Mouse (Mus musculus) gastrocnemius, postnatal 25 days (tissue): Measurements from ENCODE around the gene Dusp15. TPM values are rescaled to one million over a fixed set of nuclear protein-coding genes. Genes with fewer than 3 reads are reported as not detected.
A peak's percentile ranks its signal among the peaks of the same experiment; 100 is the strongest.

Experiments
- DNase-seq: peaks from one replicate; pipeline ENCODE4 v3.0.0; 2022
- total RNA-seq, 2 experiments: library from RNA; stranded (reverse); gene quantifications; 1 replicate in 1 of 2; 2 replicates in 1 of 2; pipeline ENCODE4 v1.2.3; 2021

Dusp15 gene
- total RNA-seq, 2 experiments from 2014 or later: 1.1 to 1.5 TPM

DNA sequence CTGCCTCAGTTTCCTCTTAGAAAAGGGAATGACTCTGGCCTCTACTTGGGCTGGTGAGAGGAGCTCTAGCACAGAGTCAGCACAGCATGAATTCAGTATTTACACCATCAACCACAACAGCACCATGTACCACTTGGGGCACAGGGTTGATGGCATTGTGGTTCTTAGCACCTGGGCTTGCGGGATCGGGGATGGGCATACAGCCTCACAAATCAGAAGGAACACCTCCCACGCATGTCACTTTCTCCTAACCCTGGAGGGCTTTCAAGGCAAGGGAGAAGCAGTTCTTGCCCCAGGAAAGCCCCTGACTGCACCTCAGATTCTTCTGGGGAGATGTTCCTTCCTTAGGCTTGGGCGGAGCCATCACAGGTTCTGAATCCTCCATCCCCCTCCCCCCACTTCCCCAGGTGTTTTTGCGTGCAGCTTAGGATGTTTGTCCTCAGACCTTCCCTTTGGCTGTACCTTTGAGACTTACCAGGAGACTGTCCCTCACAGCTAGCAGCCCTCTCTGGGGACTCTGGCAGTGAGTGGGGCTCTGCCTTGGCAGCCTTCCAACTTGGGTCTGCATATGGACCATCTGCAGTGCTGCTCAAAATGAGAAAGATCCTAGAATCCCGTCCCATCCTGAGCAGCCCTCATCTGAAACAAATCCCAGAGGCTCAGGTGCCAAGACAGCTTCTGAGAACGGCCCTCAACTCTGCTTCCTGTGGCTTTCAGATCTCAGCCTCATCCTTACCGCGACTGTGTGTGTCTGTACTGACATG is 45.0 kb downstream of the Dusp15 start:
- no peak for DNase-seq

DNA sequence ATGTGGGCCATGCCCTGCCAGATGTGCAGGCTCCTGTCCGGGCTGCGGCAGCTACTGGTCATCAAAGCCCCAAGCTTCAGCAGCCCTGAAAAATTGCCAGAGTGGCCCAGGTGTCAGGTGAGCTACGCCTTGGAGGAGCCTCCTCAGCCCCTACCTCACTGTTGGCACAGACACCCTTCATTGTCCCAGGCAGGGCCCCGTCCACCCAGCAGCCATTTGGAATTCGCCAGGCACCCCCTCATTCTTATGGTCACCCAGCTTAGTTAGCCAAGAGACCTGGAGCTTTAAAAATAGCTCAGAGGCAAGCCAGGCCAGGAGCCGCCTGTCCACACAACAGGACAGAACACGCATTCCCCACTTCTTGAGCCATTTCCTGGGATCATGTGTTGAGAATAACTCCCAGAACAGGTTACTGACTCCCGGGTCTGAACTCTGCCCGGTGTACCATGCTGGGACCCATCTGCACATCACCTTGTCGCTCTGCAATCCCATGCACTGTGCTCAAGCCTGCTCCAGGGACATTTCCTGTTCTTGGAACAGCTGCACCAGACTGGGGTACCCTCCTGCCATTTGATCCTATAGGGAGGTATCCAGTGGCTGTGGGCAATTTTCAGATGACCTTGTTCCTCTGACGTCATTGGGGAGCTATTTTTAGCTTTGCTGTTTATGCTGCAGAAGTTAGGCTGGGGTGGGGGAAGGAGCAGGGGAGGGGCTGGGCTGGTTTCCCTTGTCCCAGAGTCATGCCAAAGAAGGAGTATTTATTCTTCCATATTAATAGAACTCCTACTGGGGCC is 46.3 kb downstream of the Dusp15 start:
- DNase-seq: peak; percentile 77

DNA sequence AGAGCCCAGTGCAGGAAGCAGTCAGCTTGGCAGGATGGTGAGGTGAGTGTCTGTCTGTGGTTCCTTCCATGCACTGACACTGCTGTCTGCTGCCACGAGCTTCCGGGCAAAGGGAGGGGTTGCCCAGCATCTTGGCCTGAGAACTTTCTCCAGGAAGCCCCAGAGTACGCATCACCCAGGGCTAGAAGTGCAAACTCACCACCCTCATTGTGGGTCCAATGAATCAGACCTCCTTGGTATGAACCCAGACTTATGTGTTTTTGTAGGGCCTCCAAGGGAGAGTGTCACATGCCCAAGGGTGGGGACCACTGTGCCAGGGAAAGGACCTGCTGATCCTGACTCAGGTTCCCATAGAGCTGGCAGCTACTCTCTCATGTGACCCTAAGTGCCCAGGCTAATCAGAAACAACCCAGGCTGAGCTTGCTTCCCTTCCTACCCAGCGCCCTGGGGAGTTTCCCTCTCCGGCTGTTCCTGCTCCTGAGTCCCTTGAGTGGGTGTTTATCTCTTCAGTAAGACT is 47.3 kb downstream of the Dusp15 start:
- DNase-seq: peak; percentile 78

DNA sequence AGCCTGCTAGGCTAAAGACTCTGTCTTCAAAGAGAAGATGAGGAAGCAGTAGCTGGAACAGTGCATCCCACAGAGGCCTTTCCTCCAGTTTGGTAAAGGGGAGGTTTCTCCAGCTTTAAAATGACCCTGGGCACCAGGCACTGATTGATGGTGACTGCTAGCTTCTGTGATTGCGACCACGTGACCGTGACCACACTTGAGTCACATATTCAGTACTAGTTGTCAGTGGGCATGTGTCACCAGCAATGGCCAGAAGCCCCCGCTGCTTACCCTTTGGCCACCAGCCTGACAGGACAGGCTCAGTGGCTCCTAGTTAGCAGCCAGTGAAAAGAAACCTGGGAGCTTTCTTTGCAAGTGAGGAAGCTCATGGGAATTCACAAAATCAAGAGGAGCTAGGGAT is 47.9 kb downstream of the Dusp15 start:
- DNase-seq: no peak

DNA sequence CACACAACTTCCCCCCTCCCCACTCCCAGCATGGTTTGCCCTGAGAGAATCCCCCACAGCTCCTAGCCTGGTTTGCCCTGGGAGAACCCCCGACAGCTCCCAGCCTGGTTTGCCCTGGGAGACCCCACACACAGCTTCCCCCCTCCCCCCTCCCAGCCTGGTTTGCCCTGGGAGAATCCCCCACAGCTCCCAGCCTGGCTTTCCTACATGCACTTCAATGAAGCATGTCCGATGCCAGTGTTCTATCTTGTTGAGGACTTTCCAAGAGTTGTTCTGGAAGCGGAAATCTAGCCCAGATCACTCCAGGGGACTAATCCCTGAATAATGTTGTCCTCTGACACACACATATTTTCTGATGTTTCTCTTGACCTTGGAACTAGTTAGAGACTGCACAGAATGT is 48.8 kb downstream of the Dusp15 start:
- DNase-seq: no peak

DNA sequence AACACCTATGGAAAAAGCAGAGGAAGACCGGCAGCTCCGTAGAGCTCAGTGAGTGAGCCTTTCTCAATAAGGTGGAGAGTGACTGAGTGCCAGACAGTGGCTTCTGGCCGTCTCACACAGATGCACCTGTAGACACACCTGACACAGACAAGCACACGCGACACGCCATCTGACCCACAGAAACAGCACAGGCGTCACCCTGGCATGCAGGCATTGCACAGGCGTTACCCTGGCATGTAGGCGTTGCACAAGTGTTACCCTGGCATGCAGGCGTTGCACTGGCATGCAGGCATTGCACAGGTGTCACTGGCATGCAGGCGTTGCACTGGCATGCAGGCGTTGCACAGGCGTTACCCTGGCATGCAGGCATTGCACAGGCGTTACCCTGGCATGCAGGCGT is 50.2 kb downstream of the Dusp15 start:
- no peak for DNase-seq

DNA sequence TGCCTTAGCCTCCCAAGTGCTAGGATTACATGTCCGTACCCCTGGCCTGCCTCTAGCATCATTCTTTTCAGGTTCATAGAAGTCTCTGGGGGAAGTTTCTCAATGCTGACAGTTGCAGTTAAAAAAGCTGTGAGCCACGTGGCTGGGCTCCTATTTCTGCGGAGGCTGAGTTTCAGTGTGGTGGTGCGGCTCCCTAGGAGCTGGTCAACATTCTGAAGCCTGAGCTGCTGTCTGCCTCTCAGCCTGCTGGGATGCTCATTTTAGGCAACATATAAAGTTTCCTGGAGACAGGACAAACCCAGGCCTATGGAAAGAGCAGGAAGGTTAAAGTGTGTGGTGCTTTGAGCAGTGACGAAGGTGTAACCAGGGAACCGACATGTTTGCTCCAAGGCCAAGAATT is 52.5 kb downstream of the Dusp15 start:
- DNase-seq: peak; percentile 49

DNA sequence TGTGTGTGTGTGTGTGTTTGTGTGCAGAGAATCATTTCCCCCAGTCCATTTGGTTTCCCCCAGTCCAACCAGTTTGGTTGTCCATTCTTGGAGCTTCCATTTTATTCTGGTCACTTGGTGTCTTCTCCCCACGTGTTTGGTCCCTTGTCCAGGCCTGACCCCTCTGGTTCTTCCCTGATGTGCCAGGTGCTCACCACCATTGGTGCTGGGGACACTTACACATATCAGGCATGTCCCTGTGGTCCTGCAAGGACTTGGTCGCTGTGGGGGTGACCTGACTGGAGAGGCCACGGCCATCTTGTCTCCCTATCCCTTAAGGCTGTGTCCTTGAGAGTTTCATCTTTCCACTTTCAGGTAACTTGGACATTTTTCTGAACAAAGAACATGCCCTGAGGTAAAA is 54.6 kb downstream of the Dusp15 start:
- no peak for DNase-seq

DNA sequence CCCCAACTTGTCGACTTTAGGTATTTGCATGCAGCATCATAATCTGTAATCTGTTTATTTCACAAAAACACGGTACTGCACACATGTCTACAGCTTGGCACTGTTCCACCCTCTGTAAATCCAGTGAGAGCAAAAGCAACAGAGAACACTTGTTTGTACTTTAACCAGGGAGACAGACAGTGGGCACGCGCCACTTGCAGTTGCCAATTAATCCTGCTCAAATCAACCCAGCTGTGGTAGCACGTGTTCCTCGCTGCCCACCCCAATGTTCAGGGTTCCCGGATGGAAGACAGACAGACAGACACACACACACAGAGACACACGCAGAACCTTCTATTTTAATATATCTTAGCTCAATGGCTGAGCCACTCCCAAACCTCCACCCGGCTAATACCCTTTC is 55.7 kb downstream of the Dusp15 start:
- no peak for DNase-seq

Other genes starting within 250 kb of the Dusp15 start
- 10 to 100 TPM in 1 of 2 experiments, 1 to 10 TPM in 1; 9.7 to 14.0 TPM for gene Id1, start 215.4 kb downstream of the Dusp15 start, total RNA-seq
- gene Cox4i2, start 197.5 kb downstream of the Dusp15 start, total RNA-seq: 1 to 10 TPM; 2.2 to 2.7 TPM
- 10 to 100 TPM; 13.8 to 16.4 TPM for gene Bcl2l1, start 120.0 kb downstream of the Dusp15 start, total RNA-seq
- 1 to 10 TPM in 1 of 2 experiments, under 1 TPM in 1; 0.92 to 1.5 TPM for gene Tpx2, start 103.7 kb downstream of the Dusp15 start, total RNA-seq
- 100 to 1,000 TPM; 290 to 471 TPM for gene Mylk2, start 40.3 kb downstream of the Dusp15 start, total RNA-seq
- 1 to 10 TPM; 1.8 to 2.4 TPM for gene Foxs1, start 18.5 kb downstream of the Dusp15 start, total RNA-seq
- gene Ttll9, start 10.8 kb upstream of the Dusp15 start, total RNA-seq: not detected
- gene Pdrg1, start 63.7 kb upstream of the Dusp15 start, total RNA-seq: 10 to 100 TPM; 71.0 to 76.9 TPM
- under 1 TPM; 0.15 to 0.19 TPM for gene Xkr7, start 80.2 kb upstream of the Dusp15 start, total RNA-seq
- 1 to 10 TPM; 5.0 to 5.1 TPM for gene Ccm2l, start 114.3 kb upstream of the Dusp15 start, total RNA-seq
- gene Hck, start 156.8 kb upstream of the Dusp15 start, total RNA-seq: under 1 TPM; 0.21 to 0.26 TPM
- 10 to 100 TPM; 33.7 to 34.9 TPM for gene Tm9sf4, start 209.6 kb upstream of the Dusp15 start, total RNA-seq